Mouse (Mus musculus) small intestine, adult 2 months (tissue): ENCODE data around the gene Stk17b.

Experiments used
- CTCF ChIP-seq: fragments of 200-500 bp; IDR thresholded peaks from 2 replicates; pipeline ENCODE4 v1.5.1; 2012; ENCODE audit warnings: low read depth, mild to moderate bottlenecking, control low read depth, inconsistent platforms, low read length, moderate library complexity, mixed read lengths; ENCODE audit not compliant: insufficient replicate concordance, insufficient read length; ENCODE audit errors: extremely low read depth
- POLR2A ChIP-seq: fragments of 200-500 bp; IDR thresholded peaks from 2 replicates; pipeline ENCODE4 v1.6.1; 2012; ENCODE audit warnings: low read depth, mild to moderate bottlenecking, control low read depth, inconsistent platforms, low read length, moderate library complexity

DNA sequence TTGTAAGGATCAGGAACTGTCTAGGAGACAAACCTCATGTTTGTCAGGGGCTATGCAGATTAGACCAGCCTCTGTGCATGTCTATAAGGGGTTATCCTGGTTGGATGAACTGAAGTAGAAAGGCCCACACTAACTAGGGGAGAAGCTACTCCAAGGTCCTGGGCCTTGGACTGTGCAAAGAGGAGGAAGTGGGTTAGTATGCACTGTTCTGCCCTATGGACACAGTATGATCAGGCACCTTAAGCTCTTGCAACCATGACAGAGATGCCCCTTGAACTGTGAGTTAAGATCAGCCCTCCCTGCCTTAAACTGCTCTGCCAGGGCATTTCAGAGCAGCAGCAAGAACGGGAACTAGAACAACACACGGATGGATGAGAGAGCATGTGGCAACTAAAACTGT lies 31.3 kb upstream of the Stk17b start:
- TF ChIP-seq POLR2A (no peak), CTCF (no peak)
